Mouse (Mus musculus) kidney, adult 10 weeks (tissue): Measurements from ENCODE around the gene Rbm6. TPM values are rescaled to one million over a fixed set of nuclear protein-coding genes. Genes with fewer than 3 reads are reported as not detected.

Source experiments
- polyA plus RNA-seq: library from polyadenylated mRNA; stranded (reverse); fragments of 350-450 nt; fragmentation: Illumina TruSeq; extraction: RNeasy Lipid Tissue Mini Kit (QIAGEN cat#74804); gene quantifications from one replicate; pipeline ENCODE4 v1.2.3, GENCODE M21; 2014; ENCODE audit warnings: low read depth, low replicate concordance

Gene Rbm6
- 64.7 TPM for polyA plus RNA-seq

GRCm38 (mm10) chr9:107873137-107873536 is at the start of gene Rbm6:
Gene Rbm6, minus strand, starts transcription at chr9:107873237.

GRCm38 (mm10) chr9:107906252-107906966 is 33.4 kb upstream of the Rbm6 start, which contains the start of gene Mst1r:
Gene Mst1r, plus strand, starts transcription at chr9:107906873.

GRCm38 (mm10) chr9:107887804-107888266 is 14.8 kb upstream of the Rbm6 start, which contains the start of gene Mon1a:
Gene Mon1a, plus strand, starts transcription at chr9:107888151.

GRCm38 (mm10) chr9:107770374-107771290 is 102.4 kb downstream of the Rbm6 start, which contains the start of gene Rbm5:
Gene Rbm5, minus strand, starts transcription at chr9:107770996.

Other genes with a start within 250 kb of the Rbm6 start
- gene Gnai2, start 237.9 kb downstream of the Rbm6 start, polyA plus RNA-seq = 18.2 TPM
- gene Slc38a3, start 203.7 kb downstream of the Rbm6 start, polyA plus RNA-seq = 1.4 TPM
- gene Gnat1, start 193.5 kb downstream of the Rbm6 start, polyA plus RNA-seq = not detected
- 1.9 TPM for gene Sema3f, start 162.8 kb downstream of the Rbm6 start, polyA plus RNA-seq
- 90.8 TPM for gene Rbm5, start 102.2 kb downstream of the Rbm6 start, polyA plus RNA-seq
- gene Mon1a, start 14.9 kb upstream of the Rbm6 start, polyA plus RNA-seq = not detected
- gene Mst1r, start 33.6 kb upstream of the Rbm6 start, polyA plus RNA-seq = not detected
- gene Actl11, start 55.2 kb upstream of the Rbm6 start, polyA plus RNA-seq = not detected
- gene Camkv, start 62.4 kb upstream of the Rbm6 start, polyA plus RNA-seq = not detected
- not detected for gene Traip, start 76.9 kb upstream of the Rbm6 start, polyA plus RNA-seq
- 1.1 TPM for gene Uba7, start 102.3 kb upstream of the Rbm6 start, polyA plus RNA-seq
- gene Gm20661, start 109.8 kb upstream of the Rbm6 start, polyA plus RNA-seq = 0.32 TPM
- not detected for gene Inka1, start 112.6 kb upstream of the Rbm6 start, polyA plus RNA-seq
- gene Cdhr4, start 119.3 kb upstream of the Rbm6 start, polyA plus RNA-seq = not detected
- not detected for gene Gm20662, start 123.1 kb upstream of the Rbm6 start, polyA plus RNA-seq
- 65.5 TPM for gene Ip6k1, start 129.3 kb upstream of the Rbm6 start, polyA plus RNA-seq
- 1.1 TPM for gene Gmppb, start 176.0 kb upstream of the Rbm6 start, polyA plus RNA-seq
- gene Amigo3, start 179.9 kb upstream of the Rbm6 start, polyA plus RNA-seq = not detected
- gene Mst1, start 207.2 kb upstream of the Rbm6 start, polyA plus RNA-seq = not detected
- gene Rnf123, start 210.1 kb upstream of the Rbm6 start, polyA plus RNA-seq = 1.6 TPM
- 48.3 TPM for gene Apeh, start 221.4 kb upstream of the Rbm6 start, polyA plus RNA-seq